Mouse (Mus musculus): ENCODE results near the gene Serpina3j. TPM values are rescaled to one million over a fixed set of nuclear protein-coding genes. Genes with fewer than 3 reads are reported as not detected.
"Not testable (repeated sequence)": the region's sequence is repeated elsewhere in the genome, so short reads cannot be mapped to it uniquely, and the experiment has no call there.

Gene Serpina3j
- polyA plus RNA-seq, 1 experiment from 2014 or later, result not detected

GRCm38 (mm10) chr12:104338226-104338625 is 23.9 kb downstream of the Serpina3j start, which contains the start of the genes Serpina3k and Serpina3m:
TSS of gene Serpina3k (plus strand) at chr12:104338486.
TSS of gene Serpina3m (plus strand) at chr12:104338486.
- H3K4me3 ChIP-seq, H3K27me3 ChIP-seq: not testable (repeated sequence)
- 87% methylated on average over 3 of the region's 3 CpGs for whole genome bisulfite sequencing

GRCm38 (mm10) chr12:104338705-104339104 is 24.4 kb downstream of the Serpina3j start:
- H3K9me3 ChIP-seq, result no peaks in the 10 kb centered on the region
- 92% methylated on average over 3 of the region's 3 CpGs for WGBS
- H3K27me3 ChIP-seq, result no peaks in the 10 kb centered on the region
- no peak overlapping the region for H3K9ac ChIP-seq (replicated peaks)
- no peaks in the 10 kb centered on the region for H3K36me3 ChIP-seq
- H3K4me1 ChIP-seq, result no peaks in the 10 kb centered on the region
- no peak for ATAC-seq (replicated peaks)
- no peak overlapping the region for H3K4me2 ChIP-seq (replicated peaks)
- no peak overlapping the region for H3K4me3 ChIP-seq
- H3K27ac ChIP-seq (replicated peaks), result no peak overlapping the region

More at GRCm38 (mm10) chr12:104338226-104338625, 23.9 kb downstream of the Serpina3j start, which contains the start of the genes Serpina3k and Serpina3m:
- not testable (repeated sequence) for H3K4me2 ChIP-seq (replicated peaks); H3K4me1 ChIP-seq; H3K27ac ChIP-seq (replicated peaks); H3K36me3 ChIP-seq; H3K9me3 ChIP-seq; ATAC-seq (replicated peaks); H3K9ac ChIP-seq (replicated peaks)

- H3K9ac ChIP-seq (replicated peaks); H3K4me3 ChIP-seq; H3K36me3 ChIP-seq; H3K4me2 ChIP-seq (replicated peaks); H3K27me3 ChIP-seq; H3K4me1 ChIP-seq; ATAC-seq (replicated peaks); H3K27ac ChIP-seq (replicated peaks); H3K9me3 ChIP-seq: not testable (repeated sequence)
Measured at GRCm38 (mm10) chr12:104342489-104342888, 28.1 kb downstream of the Serpina3j start.

- H3K36me3 ChIP-seq, result no peaks in the 10 kb centered on the region
- ATAC-seq (replicated peaks), result no peak
- no peak overlapping the region for H3K27ac ChIP-seq (replicated peaks)
- H3K4me1 ChIP-seq, result no peaks in the 10 kb centered on the region
- no peaks in the 10 kb centered on the region for H3K27me3 ChIP-seq
- 89% methylated on average over 2 of the region's 2 CpGs for WGBS
- no peak overlapping the region for H3K4me2 ChIP-seq (replicated peaks)
- H3K4me3 ChIP-seq, result no peak overlapping the region
- H3K9ac ChIP-seq (replicated peaks), result no peak overlapping the region
- no peaks in the 10 kb centered on the region for H3K9me3 ChIP-seq
Measured at GRCm38 (mm10) chr12:104345181-104345580, 30.8 kb downstream of the Serpina3j start.

GRCm38 (mm10) chr12:104345707-104346106 is 31.4 kb downstream of the Serpina3j start:
- H3K27me3 ChIP-seq, result no peaks in the 10 kb centered on the region
- no peak overlapping the region for H3K4me2 ChIP-seq (replicated peaks)
- H3K4me3 ChIP-seq, result no peak overlapping the region
- H3K9me3 ChIP-seq, result no peaks in the 10 kb centered on the region
- H3K36me3 ChIP-seq, result no peaks in the 10 kb centered on the region
- no peak overlapping the region for H3K9ac ChIP-seq (replicated peaks)
- ATAC-seq (replicated peaks), result no peak
- no peak overlapping the region for H3K27ac ChIP-seq (replicated peaks)
- H3K4me1 ChIP-seq, result no peaks in the 10 kb centered on the region

GRCm38 (mm10) chr12:104347091-104347490 is 32.7 kb downstream of the Serpina3j start:
- Histone ChIP-seq H3K27ac (replicated peaks) (no peak overlapping the region), H3K36me3 (no peaks in the 10 kb centered on the region)
- WGBS, result 80% methylated on average over 2 of the region's 2 CpGs

GRCm38 (mm10) chr12:104351812-104352211 is 37.5 kb downstream of the Serpina3j start:
- H3K27ac ChIP-seq (replicated peaks); H3K4me2 ChIP-seq (replicated peaks); H3K9me3 ChIP-seq; H3K4me3 ChIP-seq; H3K9ac ChIP-seq (replicated peaks); H3K4me1 ChIP-seq; H3K36me3 ChIP-seq; ATAC-seq (replicated peaks); H3K27me3 ChIP-seq: not testable (repeated sequence)
- 36% methylated on average over 3 of the region's 3 CpGs for WGBS

More at GRCm38 (mm10) chr12:104347091-104347490, 32.7 kb downstream of the Serpina3j start:
- no peak overlapping the region for H3K4me2 ChIP-seq (replicated peaks)
- H3K27me3 ChIP-seq, result no peaks in the 10 kb centered on the region
- no peaks in the 10 kb centered on the region for H3K9me3 ChIP-seq
- H3K9ac ChIP-seq (replicated peaks), result no peak overlapping the region
- H3K4me3 ChIP-seq, result no peak overlapping the region
- no peak for ATAC-seq (replicated peaks)
- H3K4me1 ChIP-seq, result no peaks in the 10 kb centered on the region

- Histone ChIP-seq H3K27ac (replicated peaks) (no peak overlapping the region), H3K9ac (replicated peaks) (no peak overlapping the region), H3K4me3 (no peak overlapping the region), H3K27me3 (no peaks in the 10 kb centered on the region), H3K9me3 (no peaks in the 10 kb centered on the region), H3K36me3 (no peaks in the 10 kb centered on the region), H3K4me1 (no peaks in the 10 kb centered on the region), H3K4me2 (replicated peaks) (no peak overlapping the region)
- WGBS, result 83% methylated on average over 3 of the region's 3 CpGs
- no peak for ATAC-seq (replicated peaks)
Measured at GRCm38 (mm10) chr12:104356006-104356405, 41.7 kb downstream of the Serpina3j start.

GRCm38 (mm10) chr12:104369986-104370385 is 55.6 kb downstream of the Serpina3j start:
- Histone ChIP-seq H3K36me3 (no peaks in the 10 kb centered on the region), H3K27me3 (no peaks in the 10 kb centered on the region), H3K9ac (replicated peaks) (no peak overlapping the region), H3K4me2 (replicated peaks) (no peak overlapping the region), H3K4me1 (no peaks in the 10 kb centered on the region), H3K27ac (replicated peaks) (no peak overlapping the region), H3K4me3 (no peak overlapping the region), H3K9me3 (no peaks in the 10 kb centered on the region)
- WGBS, result 85% methylated on average over 3 of the region's 3 CpGs
- ATAC-seq (replicated peaks), result no peak

Other genes starting within 250 kb of the Serpina3j start
- not detected in 2 replicates for gene Serpina5, start 213.4 kb upstream of the Serpina3j start, polyA plus RNA-seq (2015; fragmentation: Nextera tagmentation; extraction: Ambion mirVana)
- not detected in 2 replicates for gene Serpina3a, start 201.8 kb upstream of the Serpina3j start, polyA plus RNA-seq (2015; fragmentation: Nextera tagmentation; extraction: Ambion mirVana)
- not detected in 2 replicates for gene Serpina3b, start 186.6 kb upstream of the Serpina3j start, polyA plus RNA-seq (2015; fragmentation: Nextera tagmentation; extraction: Ambion mirVana)
- gene Serpina3c, start 160.7 kb upstream of the Serpina3j start, polyA plus RNA-seq (2015; fragmentation: Nextera tagmentation; extraction: Ambion mirVana), result not detected in 2 replicates
- 0.08 and 0.13 TPM in 2 replicates for gene Serpina3f, start 100.0 kb upstream of the Serpina3j start, polyA plus RNA-seq (2015; fragmentation: Nextera tagmentation; extraction: Ambion mirVana)
- gene Serpina3g, start 78.3 kb upstream of the Serpina3j start, polyA plus RNA-seq (2015; fragmentation: Nextera tagmentation; extraction: Ambion mirVana), result 0.64 TPM in 1 of 2 replicates, not detected in the other
- not detected in 2 replicates for gene Serpina3i, start 51.4 kb upstream of the Serpina3j start, polyA plus RNA-seq (2015; fragmentation: Nextera tagmentation; extraction: Ambion mirVana)
- not detected in 2 replicates for gene Serpina3k, start 23.9 kb downstream of the Serpina3j start, polyA plus RNA-seq (2015; fragmentation: Nextera tagmentation; extraction: Ambion mirVana)
- not detected in 2 replicates for gene Serpina3m, start 23.9 kb downstream of the Serpina3j start, polyA plus RNA-seq (2015; fragmentation: Nextera tagmentation; extraction: Ambion mirVana)
- gene Serpina3n, start 92.2 kb downstream of the Serpina3j start, polyA plus RNA-seq (2015; fragmentation: Nextera tagmentation; extraction: Ambion mirVana), result not detected in 2 replicates
- 0.19 and 0.75 TPM in 2 replicates for gene Gsc, start 158.8 kb downstream of the Serpina3j start, polyA plus RNA-seq (2015; fragmentation: Nextera tagmentation; extraction: Ambion mirVana)

All from forebrain, embryonic 15.5 days (tissue).